Mouse (Mus musculus) gastrocnemius, adult 18-20 months (tissue): ENCODE results near the gene Dnajc7. TPM values are rescaled to one million over a fixed set of nuclear protein-coding genes. Genes with fewer than 3 reads are reported as not detected.
"Not testable (repeated sequence)": the region's sequence is repeated elsewhere in the genome, so short reads cannot be mapped to it uniquely, and the experiment has no call there.

ENCODE experiments used
- DNase-seq: peaks from one replicate; pipeline ENCODE4 v3.0.0; 2021; ENCODE audit warnings: low spot score
- long read RNA-seq, 2 experiments: library from polyadenylated mRNA; stranded (forward); transcript quantifications; one replicate each; pipeline ENCODE4 v2.0.0; 2021
- total RNA-seq, 2 experiments: library from RNA; stranded (reverse); gene quantifications; 2 replicates each; pipeline ENCODE4 v1.2.3; 2021

Dnajc7 gene
- 100 to 1,000 TPM in 1 of 2 experiments, 10 to 100 TPM in 1; 81.1 to 111 TPM for total RNA-seq
- long read RNA-seq, experiment 1, transcript Dnajc7-201 (14 exons, 2,330 nt), result major isoform, 34 of 43 reads
- long read RNA-seq, experiment 1, partial matches to known transcripts, result 5 of 43 reads
- long read RNA-seq, experiment 1, other reads (novel, unspliced or antisense), result 2 of 43 reads
- long read RNA-seq, experiment 2, transcript Dnajc7-201 (14 exons, 2,330 nt), result major isoform, 26 of 34 reads
- long read RNA-seq, experiment 2, partial matches to known transcripts, result 2 of 34 reads
- long read RNA-seq, experiment 2, other reads (novel, unspliced or antisense), result 4 of 34 reads

- no peak for DNase-seq
These were observed at the start of gene Dnajc7 for GRCm38 (mm10) chr11:100619982-100620381. Gene Dnajc7, minus strand, starts transcription at chr11:100620168.

- DNase-seq, result no peak
These were observed 39.8 kb upstream of the Dnajc7 start for GRCm38 (mm10) chr11:100659806-100660205.

GRCm38 (mm10) chr11:100656458-100656857 lies 36.5 kb upstream of the Dnajc7 start:
- no peak for DNase-seq

GRCm38 (mm10) chr11:100655589-100655988 lies 35.6 kb upstream of the Dnajc7 start:
- not testable (repeated sequence) for DNase-seq

GRCm38 (mm10) chr11:100651748-100652147 lies 31.8 kb upstream of the Dnajc7 start:
- DNase-seq, result no peak

GRCm38 (mm10) chr11:100651205-100651604 lies 31.2 kb upstream of the Dnajc7 start:
- DNase-seq, result no peak

- DNase-seq, result no peak
These were observed 28.4 kb upstream of the Dnajc7 start for GRCm38 (mm10) chr11:100648405-100648804.

- no peak for DNase-seq
These were observed 26.3 kb upstream of the Dnajc7 start for GRCm38 (mm10) chr11:100646265-100646664.

GRCm38 (mm10) chr11:100643612-100644575 lies 23.9 kb upstream of the Dnajc7 start:
- DNase-seq, result no peak

- no peak for DNase-seq
These were observed 20.4 kb upstream of the Dnajc7 start for GRCm38 (mm10) chr11:100640159-100640906.

- DNase-seq, result no peak
These were observed 14.6 kb upstream of the Dnajc7 start for GRCm38 (mm10) chr11:100634530-100634929.

GRCm38 (mm10) chr11:100628862-100629352 lies 8.9 kb upstream of the Dnajc7 start:
- DNase-seq, result no peak

- DNase-seq, result no peak
These were observed 8.1 kb upstream of the Dnajc7 start for GRCm38 (mm10) chr11:100628056-100628455.

- DNase-seq, result peak; percentile 59
These were observed 6.8 kb upstream of the Dnajc7 start for GRCm38 (mm10) chr11:100626701-100627195.

GRCm38 (mm10) chr11:100625754-100626700 lies 6.1 kb upstream of the Dnajc7 start:
- DNase-seq, result no peak

- DNase-seq, result no peak
These were observed 3.9 kb upstream of the Dnajc7 start for GRCm38 (mm10) chr11:100623867-100624266.

GRCm38 (mm10) chr11:100622714-100623113 lies 2.7 kb upstream of the Dnajc7 start:
- peak; percentile 96 for DNase-seq

GRCm38 (mm10) chr11:100619485-100619975 lies 438 bp downstream of the Dnajc7 start:
- DNase-seq, result peak; percentile 94

- DNase-seq, result no peak
These were observed 1.0 kb downstream of the Dnajc7 start, which contains the start of gene Nkiras2 for GRCm38 (mm10) chr11:100618761-100619484. Gene Nkiras2, plus strand, starts transcription at chr11:100619244.
